In the genomic region with DNA sequence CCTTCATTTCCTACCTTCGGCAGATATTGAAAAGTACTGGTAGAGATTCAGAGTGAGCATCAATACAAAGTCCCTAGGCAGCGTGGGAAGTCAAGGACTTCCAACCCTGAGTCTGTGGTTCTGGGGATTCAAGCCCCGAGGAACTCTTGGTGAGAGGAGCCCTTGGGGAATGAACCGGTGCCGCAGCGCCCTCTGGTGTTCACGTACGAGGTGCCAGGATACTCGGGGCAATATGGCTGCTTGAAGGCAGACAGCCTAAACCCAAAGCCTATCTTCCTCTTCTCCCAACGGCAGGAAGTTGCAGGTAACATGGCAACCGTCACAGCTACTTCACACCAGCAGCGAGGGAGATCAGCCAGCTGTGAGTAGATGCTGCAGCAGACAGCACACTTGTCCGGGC, we compare ENCODE assay signal across 7 mouse cellular contexts.
DNase-seq lines count a peak whose midpoint lies in the region; ATAC-seq and TF ChIP-seq lines count a peak whose summit lies in the region.

No protein-coding gene starts in this region.

- no peaks in the 10 kb centered on the region for H3K4me1 ChIP-seq in midbrain, embryonic 14.5 days (ENCODE audit: control insufficient read depth, insufficient read depth, low read length)
- H3K4me1 ChIP-seq in stomach, postnatal 0 days (replicated peaks; ENCODE audit: control insufficient read depth, insufficient read depth), result 0 out of 2 replicates have a peak, but pooled peaks cover 2% of the 10 kb centered on the region

- no peak overlapping the region for H3K4me3 ChIP-seq in midbrain, embryonic 14.5 days (replicated peaks; ENCODE audit: low read depth, low read length)
- H3K4me3 ChIP-seq in stomach, postnatal 0 days (ENCODE audit: low read depth, low read length), result no peak overlapping the region

- H3K9ac ChIP-seq in midbrain, embryonic 14.5 days (replicated peaks; ENCODE audit: low read length), result no peak overlapping the region
- no peak overlapping the region for H3K9ac ChIP-seq in stomach, postnatal 0 days (ENCODE audit: low read length)

- TF ChIP-seq CTCF in stomach, postnatal 0 days (IDR thresholded peaks at IDR 0.05; ENCODE audit: low read depth), result peak; percentile 95

- peak; percentile 44; the same call in 1 of the 2 replicates for ATAC-seq in granulocyte monocyte progenitor cell, adult 5-6 weeks (replicated peaks; ENCODE audit: poor library complexity, severe bottlenecking)
- ATAC-seq in midbrain, embryonic 14.5 days (ENCODE audit: low FRiP score, low TSS enrichment), result no peak
- 0 out of 2 replicates have a peak, but pooled peaks have one; percentile 47 for ATAC-seq in stomach, postnatal 0 days (ENCODE audit: low FRiP score, low TSS enrichment)

- 6% methylated on average over 13 of the region's 13 CpGs for WGBS in midbrain, embryonic 14.5 days
- 7% methylated on average over 13 of the region's 13 CpGs for WGBS in stomach, postnatal 0 days

- peak; percentile 81 for DNase-seq in adrenal gland, postnatal 25 days
- peak; percentile 94 for DNase-seq in embryo, embryonic 10 days (ENCODE audit: low spot score)
- peak; percentile 70 for DNase-seq in kidney, adult 18-20 months
- peak; percentile 84 for DNase-seq in left cerebral cortex, postnatal 4 days
- peak; percentile 89 for DNase-seq in midbrain, embryonic 14.5 days
- DNase-seq in stomach, postnatal 0 days (ENCODE audit: low spot score), result peak; percentile 83

- H3K36me3 ChIP-seq in midbrain, embryonic 14.5 days (ENCODE audit: control insufficient read depth, insufficient read depth, low read length), result no peaks in the 10 kb centered on the region
- no peaks in the 10 kb centered on the region for H3K36me3 ChIP-seq in stomach, postnatal 0 days (ENCODE audit: control insufficient read depth, insufficient read depth, low read length)

- peak overlapping the region; percentile 22; the same call in 1 of the 2 replicates for H3K4me2 ChIP-seq in midbrain, embryonic 14.5 days (ENCODE audit: low read length)
- no peak overlapping the region for H3K4me2 ChIP-seq in stomach, postnatal 0 days (replicated peaks; ENCODE audit: low read depth)

- H3K27me3 ChIP-seq in midbrain, embryonic 14.5 days (ENCODE audit: control insufficient read depth, insufficient read depth, low read length), result peaks cover 22% of the 10 kb centered on the region; the same call in 1 of the 2 replicates
- H3K27me3 ChIP-seq in stomach, postnatal 0 days (ENCODE audit: control insufficient read depth, insufficient read depth, low read length), result no peaks in the 10 kb centered on the region

- no peak overlapping the region for H3K27ac ChIP-seq in midbrain, embryonic 14.5 days (replicated peaks; ENCODE audit: low read depth, low read length)
- H3K27ac ChIP-seq in stomach, postnatal 0 days (replicated peaks), result no peak overlapping the region

- no peak for TF ChIP-seq EP300 in stomach, postnatal 0 days (optimal IDR thresholded peaks at IDR 0.05)

- H3K9me3 ChIP-seq in midbrain, embryonic 14.5 days (ENCODE audit: control insufficient read depth, low read length), result no peaks in the 10 kb centered on the region
- no peaks in the 10 kb centered on the region for H3K9me3 ChIP-seq in stomach, postnatal 0 days (ENCODE audit: control insufficient read depth, low read length)

- intact Hi-C loops in left cerebral cortex, postnatal 4 days (cut with DNase I), result loop anchor here (5.0 to 10.0 kb wide), 2 partner anchors 76 to 246 kb away; no protein-coding TSS in a partner anchor
